In genomic region chr1:86488774-86489173, GRCm38 (mm10) we compare ENCODE assay signal across 9 mouse cellular contexts. TPM values are rescaled to one million over a fixed set of nuclear protein-coding genes. Genes with fewer than 3 reads are reported as not detected.
DNase-seq lines count a peak whose midpoint lies in the region; ATAC-seq and TF ChIP-seq lines count a peak whose summit lies in the region.
"Had no signal": no experiment of that assay in that cellular context is flagged by ENCODE, and none has a peak within 500 bp of the region (broad histone marks: within the 10 kb centered on the region; RNA-seq: fewer than 3 reads in every experiment).

No protein-coding gene starts in this region.

- TF ChIP-seq EP300 in stomach, postnatal 0 days (optimal IDR thresholded peaks at IDR 0.05), result no peak

- ATAC-seq in limb, embryonic 15.5 days (ENCODE audit: insufficient number of reproducible peaks, low FRiP score, low TSS enrichment, low read depth), result no peak
- no peak for ATAC-seq in stomach, postnatal 0 days (ENCODE audit: low FRiP score, low TSS enrichment)
- ATAC-seq: CD4-positive, CD25-positive, alpha-beta regulatory T cell, adult 4 months had no signal

- H3K9me3 ChIP-seq in limb, embryonic 15.5 days, result no peaks in the 10 kb centered on the region
- H3K9me3 ChIP-seq in stomach, postnatal 0 days (ENCODE audit: control insufficient read depth, low read length), result no peaks in the 10 kb centered on the region

- H3K27me3 ChIP-seq in thymus, adult 2 months (ENCODE audit: control insufficient read depth, insufficient read depth, low read length), result no peaks in the 10 kb centered on the region
- no peaks in the 10 kb centered on the region for H3K27me3 ChIP-seq in limb, embryonic 15.5 days
- no peaks in the 10 kb centered on the region for H3K27me3 ChIP-seq in stomach, postnatal 0 days (ENCODE audit: control insufficient read depth, insufficient read depth, low read length)

- TF ChIP-seq POLR2A in thymus, adult 2 months (IDR thresholded peaks at IDR 0.05; ENCODE audit: control insufficient read depth, extremely low read depth, insufficient read depth, low read length, poor library complexity), result no peak

- H3K27ac ChIP-seq in thymus, adult 2 months (ENCODE audit: control insufficient read depth, insufficient read depth, low read length), result peak overlapping the region; percentile 92
- peak overlapping the region; percentile 99 for H3K27ac ChIP-seq in limb, embryonic 15.5 days
- peak overlapping the region; percentile 98 for H3K27ac ChIP-seq in stomach, postnatal 0 days (replicated peaks)

- H3K4me2 ChIP-seq in limb, embryonic 15.5 days, result peak overlapping the region; percentile 55
- H3K4me2 ChIP-seq in stomach, postnatal 0 days (replicated peaks; ENCODE audit: low read depth), result peak overlapping the region; percentile 77

- no peaks in the 10 kb centered on the region for H3K36me3 ChIP-seq in thymus, adult 2 months (ENCODE audit: control insufficient read depth, insufficient read depth, low read length)
- H3K36me3 ChIP-seq in limb, embryonic 15.5 days, result no peaks in the 10 kb centered on the region
- no peaks in the 10 kb centered on the region for H3K36me3 ChIP-seq in stomach, postnatal 0 days (ENCODE audit: control insufficient read depth, insufficient read depth, low read length)

- peaks cover 32% of the 10 kb centered on the region for H3K4me1 ChIP-seq in thymus, adult 2 months (replicated peaks; ENCODE audit: control insufficient read depth, insufficient read depth, low read length)
- peaks cover 31% of the 10 kb centered on the region for H3K4me1 ChIP-seq in limb, embryonic 15.5 days
- peaks cover 14% of the 10 kb centered on the region for H3K4me1 ChIP-seq in stomach, postnatal 0 days (replicated peaks; ENCODE audit: control insufficient read depth, insufficient read depth)

- H3K9ac ChIP-seq in limb, embryonic 15.5 days, result no peak overlapping the region; the same call in 1 of the 2 replicates
- peak overlapping the region; percentile 90; the same call in 1 of the 2 replicates for H3K9ac ChIP-seq in stomach, postnatal 0 days (ENCODE audit: low read length)

- WGBS in thymus, adult 2 months, result 92% methylated on average over 4 of the region's 4 CpGs
- 98% methylated on average over 4 of the region's 4 CpGs for WGBS in limb, embryonic 15.5 days
- WGBS in stomach, postnatal 0 days, result 85% methylated on average over 4 of the region's 4 CpGs

- peak overlapping the region; percentile 7; the same call in 1 of the 2 replicates for H3K4me3 ChIP-seq in thymus, adult 2 months (ENCODE audit: control insufficient read depth, insufficient read depth, low read length)
- peak overlapping the region; percentile 69 for H3K4me3 ChIP-seq in limb, embryonic 15.5 days
- peak overlapping the region; percentile 66; the same call in 1 of the 2 replicates for H3K4me3 ChIP-seq in stomach, postnatal 0 days (ENCODE audit: low read depth, low read length)

- DNase-seq in cerebellum, adult 9-11 months, result peak; percentile 49
- no peak for DNase-seq in cerebellum, adult 18-20 months
- DNase-seq in thymus, adult 2 months, result no peak
- no peak for DNase-seq in thymus, postnatal 10 days (ENCODE audit: low spot score in 2 of 2)
- DNase-seq in stomach, postnatal 0 days (ENCODE audit: low spot score), result no peak
- DNase-seq in urinary bladder, postnatal 4 days (ENCODE audit: low spot score in 2 of 2), result no peak
- no peak for DNase-seq in layer of hippocampus, adult 8-10 months (ENCODE audit: low spot score in 2 of 2)

- TF ChIP-seq CTCF in thymus, adult 2 months (IDR thresholded peaks at IDR 0.05; ENCODE audit: borderline replicate concordance, control insufficient read depth, extremely low read depth, insufficient read depth, low read length, poor library complexity), result no peak
- no peak for TF ChIP-seq CTCF in stomach, postnatal 0 days (IDR thresholded peaks at IDR 0.05; ENCODE audit: low read depth)

RNA-seq across cellular contexts. Expression of gene Ptma, which starts 37.8 kb away (rescaled TPM):
- polyA plus RNA-seq in thymus, adult 2 months (2012; rRNA removed), result 2,341 and 3,054 TPM in 2 replicates
- polyA plus RNA-seq in limb, embryonic 15.5 days (2015; fragmentation: Nextera tagmentation; extraction: Ambion mirVana), result 1,783 and 2,088 TPM in 2 replicates
- 1,436 and 1,585 TPM in 2 replicates for polyA plus RNA-seq in stomach, postnatal 0 days (2015; fragmentation: Nextera tagmentation; extraction: Ambion mirVana)
- 100 to 1,000 TPM; 420 to 464 (median 444) TPM for total RNA-seq in layer of hippocampus, adult 8-10 months (2022)

Comparison
In these comparisons a context has a peak if more than half of its experiments do, and no peak if none do; other contexts are left out.
1. H3K4me3 ChIP-seq: peak in every context shown above with its lines; median percentile 69 in limb, embryonic 15.5 days; 66 in stomach, postnatal 0 days; 7 in thymus, adult 2 months.